Mouse (Mus musculus) adrenal gland, postnatal 4 days (tissue): ENCODE data around the gene Cyp4a30b. TPM values are rescaled to one million over a fixed set of nuclear protein-coding genes. Genes with fewer than 3 reads are reported as not detected.
"Not testable (repeated sequence)": the region's sequence is repeated elsewhere in the genome, so short reads cannot be mapped to it uniquely, and the experiment has no call there.

ENCODE experiments used
- DNase-seq, 2 experiments: peaks; one replicate each; pipeline ENCODE4 v3.0.0; 2021 to 2022; ENCODE audit warnings: low spot score in 2 of 2, mixed read lengths in 2 of 2
- long read RNA-seq, 2 experiments: library from polyadenylated mRNA; stranded (forward); transcript quantifications; one replicate each; pipeline ENCODE4 v2.0.0; 2021
- total RNA-seq, 2 experiments: library from RNA; stranded (reverse); gene quantifications; 2 replicates each; pipeline ENCODE4 v1.2.3; 2021

Gene Cyp4a30b
- total RNA-seq = not detected
- long read RNA-seq, experiment 1 = 0 reads
- long read RNA-seq, experiment 2 = 0 reads

DNA sequence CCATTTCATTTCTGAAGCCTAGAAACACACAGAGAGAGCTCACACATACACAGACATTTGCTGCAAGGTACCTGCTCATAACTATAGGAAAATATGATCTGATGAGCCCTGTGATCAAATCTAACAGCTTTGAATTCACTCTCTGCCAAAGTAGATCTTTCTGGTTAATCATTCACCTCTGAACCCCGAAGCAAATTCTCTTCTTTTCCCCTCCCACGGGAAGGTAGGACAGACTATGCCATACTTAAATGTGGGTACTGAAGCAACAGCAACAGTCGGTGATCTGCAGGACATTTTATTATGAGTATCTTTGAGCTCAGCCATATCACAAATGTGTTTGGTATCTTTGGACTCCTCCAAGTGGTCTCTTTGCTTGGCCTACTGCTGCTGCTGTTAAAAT lies at the start of gene Cyp4a30b:
TSS of gene Cyp4a30b (plus strand) at position 301 of the 400 bp plus-strand sequence.
- no peak for DNase-seq

GRCm38 (mm10) chr4:115411324-115411723 lies 41.1 kb upstream of the Cyp4a30b start, which contains the start of gene Cyp4a12b:
Gene Cyp4a12b, plus strand, starts transcription at chr4:115411624.
- DNase-seq = not testable (repeated sequence)

DNA sequence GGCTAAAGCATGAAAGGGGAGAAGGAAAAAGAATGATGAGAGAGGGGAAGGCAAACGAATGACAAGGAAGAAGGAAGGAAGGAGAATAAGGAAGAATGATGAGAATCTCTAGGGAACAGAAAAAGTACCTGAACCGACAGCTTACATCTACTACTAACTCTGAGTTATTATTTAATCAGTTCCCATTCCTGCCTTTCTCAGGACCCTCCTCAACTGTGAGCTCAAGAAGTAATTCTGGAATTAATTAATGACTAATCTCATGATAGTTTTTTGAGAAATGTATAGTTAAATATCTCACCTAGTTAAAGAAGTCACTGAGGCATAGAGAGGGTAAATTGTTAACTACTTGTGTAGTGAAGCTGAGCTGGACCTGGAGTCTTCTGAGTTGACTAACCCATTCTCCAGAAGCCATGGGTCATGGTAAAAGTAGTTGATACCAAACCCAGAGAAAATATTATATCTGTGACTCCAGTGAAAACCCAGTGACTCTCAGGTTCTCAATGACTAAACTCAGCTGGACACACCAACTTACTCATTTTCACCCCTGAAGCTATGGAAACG lies 1.7 kb upstream of the Cyp4a30b start:
- DNase-seq = no peak

- not testable (repeated sequence) for DNase-seq
These were observed 21.2 kb downstream of the Cyp4a30b start for GRCm38 (mm10) chr4:115473585-115473984.

DNA sequence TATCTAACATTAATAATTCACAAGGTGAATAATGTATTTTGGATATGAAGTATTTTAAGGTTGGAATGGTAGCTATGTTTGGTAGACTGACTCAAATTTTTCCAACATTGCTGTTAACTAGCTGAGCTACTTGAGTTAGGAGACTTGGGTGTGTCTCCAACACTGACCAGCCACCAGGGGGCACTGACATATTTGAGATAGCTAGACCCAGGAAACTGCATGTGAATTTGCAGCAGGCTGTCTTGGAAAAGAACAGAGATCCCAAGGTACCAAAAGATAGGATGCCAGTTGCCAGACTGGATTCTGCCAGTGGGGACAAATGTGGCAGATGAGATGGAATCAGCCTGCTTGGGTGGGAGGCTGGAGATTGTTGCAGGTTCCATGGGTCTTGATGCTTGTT lies 23.6 kb downstream of the Cyp4a30b start:
- not testable (repeated sequence) for DNase-seq

DNA sequence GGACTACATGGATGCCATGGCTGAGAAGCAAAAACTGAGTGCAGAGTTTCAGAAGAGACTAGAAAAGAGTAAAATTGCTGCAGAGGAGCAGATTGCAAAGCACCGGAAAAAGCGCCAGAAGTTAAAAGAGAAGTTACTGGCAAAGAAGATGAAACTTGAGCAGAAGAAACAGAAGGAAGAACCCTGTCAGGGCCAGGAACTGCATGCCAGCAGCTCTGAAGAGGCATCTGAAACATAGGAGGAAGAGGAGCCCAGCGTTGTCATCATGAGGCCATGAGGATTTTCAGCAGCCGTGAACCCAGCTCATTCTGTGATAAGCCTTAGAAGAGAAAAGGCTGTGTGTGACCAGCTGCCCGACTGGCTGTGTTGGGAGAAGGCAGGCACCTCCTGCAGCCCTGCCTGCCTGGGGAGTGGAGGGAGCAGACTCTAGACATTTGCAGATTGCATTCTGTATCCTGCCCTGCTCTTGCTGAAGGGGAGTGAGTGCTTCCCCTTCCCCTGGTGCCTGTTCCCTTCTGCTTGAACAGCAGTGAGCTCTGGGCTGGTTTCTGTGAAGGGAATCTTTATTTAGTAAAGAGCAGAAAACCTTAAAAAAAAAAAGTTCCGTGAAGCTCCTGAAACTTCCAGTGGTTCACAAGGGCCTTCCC lies 28.7 kb downstream of the Cyp4a30b start:
- DNase-seq = no peak

DNA sequence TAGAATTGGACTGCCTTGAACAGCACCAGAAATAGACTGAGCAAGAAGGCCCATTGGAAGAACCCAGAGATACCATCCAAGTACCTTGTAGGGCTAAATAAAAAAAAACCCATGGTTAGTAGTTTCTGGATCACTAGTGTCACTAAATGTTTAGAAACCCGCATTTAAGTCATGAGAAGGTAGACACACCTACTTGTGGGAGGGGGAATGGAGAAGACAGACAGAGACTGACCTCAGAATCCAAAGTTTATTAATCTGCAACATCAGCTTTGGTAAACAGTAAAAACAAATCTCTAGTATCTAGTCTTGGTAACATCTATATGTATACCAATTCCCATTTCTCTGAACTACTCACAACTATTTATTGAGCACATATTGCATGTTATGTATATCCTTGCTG lies 43.6 kb downstream of the Cyp4a30b start, which contains the start of gene Cyp4a14:
TSS of gene Cyp4a14 (minus strand) at position 142 of the 400 bp plus-strand sequence.
- DNase-seq = no peak

DNA sequence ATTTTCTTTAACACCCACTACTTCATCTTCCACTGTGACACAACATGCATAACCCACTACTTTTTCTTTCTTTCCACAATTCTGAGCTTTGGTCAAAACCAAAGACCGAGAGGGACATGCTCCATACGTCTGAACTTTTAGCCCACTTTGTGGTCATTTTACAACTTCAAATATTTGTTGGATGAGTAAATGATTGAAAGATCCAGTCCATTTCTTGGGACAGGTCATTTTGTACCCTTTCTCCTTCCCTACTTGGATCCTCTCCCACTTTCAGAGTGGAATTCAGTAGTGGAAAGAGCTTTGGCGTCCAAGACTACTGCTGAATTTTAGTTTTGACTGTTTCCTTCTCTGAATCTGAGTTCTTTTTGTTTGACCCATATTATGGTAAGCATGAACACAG lies 45.1 kb downstream of the Cyp4a30b start:
- no peak for DNase-seq

DNA sequence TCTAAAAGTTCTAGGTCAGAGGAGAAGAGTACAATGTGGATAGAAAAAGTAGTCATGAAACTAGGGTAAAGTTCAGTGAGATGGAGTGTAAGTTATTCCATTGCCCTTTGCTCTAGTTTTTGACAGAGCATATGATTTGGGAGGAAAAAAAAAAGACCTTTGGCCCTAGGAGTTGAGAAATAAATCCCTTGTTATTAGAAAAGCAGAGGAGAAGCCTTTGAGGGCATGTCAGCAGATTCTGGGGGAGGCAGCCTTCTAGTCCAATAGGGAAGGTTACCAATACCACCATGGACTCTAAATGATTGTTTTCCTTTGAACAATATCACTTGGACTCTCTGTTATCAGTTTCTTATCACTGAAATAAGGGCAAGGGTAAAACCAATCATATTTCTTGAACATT lies 61.6 kb downstream of the Cyp4a30b start:
- not testable (repeated sequence) for DNase-seq

DNA sequence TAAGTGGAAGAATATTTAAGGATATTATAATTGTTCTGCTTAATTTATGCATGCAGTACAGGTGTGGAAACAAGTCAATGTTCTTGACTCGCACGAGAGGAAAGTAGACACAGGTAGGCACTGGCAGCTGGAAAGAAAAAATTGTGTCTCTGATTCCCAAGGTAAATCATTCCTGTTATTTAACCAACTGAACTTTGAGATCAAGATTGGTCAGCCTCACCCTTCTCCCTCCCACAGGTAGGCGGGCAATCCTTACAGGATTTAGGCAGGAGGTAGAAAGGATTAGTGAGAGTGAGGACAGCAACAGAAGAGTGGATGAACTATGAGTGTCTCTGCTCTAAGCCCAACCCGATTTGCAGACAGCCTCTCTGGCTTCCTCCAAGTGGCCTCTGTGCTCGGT lies 65.6 kb downstream of the Cyp4a30b start, which contains the start of gene Cyp4a10:
TSS of gene Cyp4a10 (plus strand) at position 265 of the 400 bp plus-strand sequence.
- DNase-seq = not testable (repeated sequence)

GRCm38 (mm10) chr4:115519444-115519843 lies 67.0 kb downstream of the Cyp4a30b start:
- DNase-seq = no peak

Other genes with a start within 250 kb of the Cyp4a30b start
- gene Cyp4a29, start 210.5 kb upstream of the Cyp4a30b start, total RNA-seq = not detected
- 1 to 10 TPM in 1 of 2 experiments, under 1 TPM in 1; 0.11 to 1.6 TPM for gene Cyp4a12a, start 153.6 kb upstream of the Cyp4a30b start, total RNA-seq
- gene Cyp4a12b, start 41.0 kb upstream of the Cyp4a30b start, total RNA-seq = 1 to 10 TPM in 1 of 2 experiments, under 1 TPM in 1; 0.50 to 1.2 TPM
- gene Cyp4a14, start 43.5 kb downstream of the Cyp4a30b start, total RNA-seq = 10 to 100 TPM in 1 of 2 experiments, 1 to 10 TPM in 1; 2.7 to 26.4 TPM
- 1 to 10 TPM; 3.2 to 7.4 TPM for gene Cyp4a10, start 65.7 kb downstream of the Cyp4a30b start, total RNA-seq
- 1 to 10 TPM; 5.1 to 5.9 TPM for gene Cyp4a31, start 111.0 kb downstream of the Cyp4a30b start, total RNA-seq
- 1 to 10 TPM in 1 of 2 experiments, under 1 TPM in 1; 0.81 to 4.4 TPM for gene Cyp4a32, start 148.4 kb downstream of the Cyp4a30b start, total RNA-seq
- 10 to 100 TPM; 22.1 to 27.5 TPM for gene Cyp4b1, start 195.1 kb downstream of the Cyp4a30b start, total RNA-seq